12 mouse cellular contexts compared by ENCODE assay signal in genomic region chr16:95303676-95304075, GRCm38 (mm10). TPM values are rescaled to one million over a fixed set of nuclear protein-coding genes. Genes with fewer than 3 reads are reported as not detected.
A peak's percentile ranks its signal among the peaks of the same experiment; 100 is the strongest.
DNase-seq lines count a peak whose midpoint lies in the region; ATAC-seq lines count a peak whose summit lies in the region.
"Had no signal": no experiment of that assay in that cellular context is flagged by ENCODE, and none has a peak within 500 bp of the region (broad histone marks: within the 10 kb centered on the region; RNA-seq: fewer than 3 reads in every experiment).

No protein-coding gene starts in this region.

- no peak overlapping the region for H3K9ac ChIP-seq in liver, embryonic 13.5 days
- no peak overlapping the region for H3K9ac ChIP-seq in midbrain, embryonic 15.5 days

- no peak overlapping the region for H3K4me3 ChIP-seq in liver, embryonic 13.5 days (replicated peaks)
- H3K4me3 ChIP-seq in midbrain, embryonic 15.5 days: no peak overlapping the region

- H3K27me3 ChIP-seq in liver, embryonic 13.5 days: no peaks in the 10 kb centered on the region
- no peaks in the 10 kb centered on the region for H3K27me3 ChIP-seq in midbrain, embryonic 15.5 days (replicated peaks)

- H3K36me3 ChIP-seq in liver, embryonic 13.5 days: no peaks in the 10 kb centered on the region
- H3K36me3 ChIP-seq in midbrain, embryonic 15.5 days (replicated peaks): no peaks in the 10 kb centered on the region

- no peak overlapping the region for H3K4me2 ChIP-seq in liver, embryonic 13.5 days
- no peak overlapping the region for H3K4me2 ChIP-seq in midbrain, embryonic 15.5 days

- ATAC-seq in common myeloid progenitor, adult 5-6 weeks (replicated peaks; ENCODE audit: low read depth, poor library complexity, severe bottlenecking): peak; percentile 88
- peak; percentile 29; the same call in 1 of the 2 replicates for ATAC-seq in liver, embryonic 13.5 days (ENCODE audit: low read depth)
- no peak for ATAC-seq in midbrain, embryonic 15.5 days (replicated peaks)

- DNase-seq in kidney, adult 18-20 months: peak; percentile 12
- DNase-seq in kidney, adult 9 months: no peak
- peak; percentile 19 for DNase-seq in CD4-positive helper T cell, adult 2 months (ENCODE audit: low read depth, low spot score)
- DNase-seq in liver, embryonic 13.5 days: peak; percentile 6
- no peak for DNase-seq in spleen, postnatal 14 days (ENCODE audit: low spot score in 2 of 2)
- no peak for DNase-seq in retina, postnatal 1 day
- DNase-seq: cerebellum, postnatal 14 days; kidney, postnatal 25 days; lung, adult 2 months; spleen, adult 18-20 months had no signal

- 13% methylated on average over 9 of the region's 9 CpGs for WGBS in liver, embryonic 13.5 days (ENCODE audit: insufficient replicate concordance)
- 70% methylated on average over 9 of the region's 9 CpGs for WGBS in midbrain, embryonic 15.5 days

- no peak overlapping the region for H3K27ac ChIP-seq in liver, embryonic 13.5 days
- no peak overlapping the region for H3K27ac ChIP-seq in midbrain, embryonic 15.5 days

- H3K4me1 ChIP-seq in liver, embryonic 13.5 days (replicated peaks): no peaks in the 10 kb centered on the region
- H3K4me1 ChIP-seq in midbrain, embryonic 15.5 days: no peaks in the 10 kb centered on the region

- H3K9me3 ChIP-seq in liver, embryonic 13.5 days (replicated peaks): no peaks in the 10 kb centered on the region
- H3K9me3 ChIP-seq in midbrain, embryonic 15.5 days: no peaks in the 10 kb centered on the region

RNA-seq across cellular contexts. Expression of gene Kcnj15, which starts 46.3 kb away (rescaled TPM):
- total RNA-seq in common myeloid progenitor, adult 5-6 weeks (2017): not detected in 2 replicates
- 0.12 and 0.13 TPM in 2 replicates for polyA plus RNA-seq in liver, embryonic 13.5 days (2015; fragmentation: Nextera tagmentation; extraction: Ambion mirVana)
- 0.09 and 0.19 TPM in 2 replicates for polyA plus RNA-seq in midbrain, embryonic 15.5 days (2015; fragmentation: Nextera tagmentation; extraction: Ambion mirVana)

Comparison
In these comparisons a context has a peak if more than half of its experiments do, and no peak if none do; other contexts are left out.
1. DNase-seq: peak in kidney, adult 18-20 months (single experiment), CD4-positive helper T cell, adult 2 months (single experiment) and liver, embryonic 13.5 days (single experiment); none in kidney, adult 9 months (single experiment), spleen, postnatal 14 days (0 of 2) and retina, postnatal 1 day (single experiment).